10 mouse cellular contexts compared by ENCODE assay signal in the genomic region with DNA sequence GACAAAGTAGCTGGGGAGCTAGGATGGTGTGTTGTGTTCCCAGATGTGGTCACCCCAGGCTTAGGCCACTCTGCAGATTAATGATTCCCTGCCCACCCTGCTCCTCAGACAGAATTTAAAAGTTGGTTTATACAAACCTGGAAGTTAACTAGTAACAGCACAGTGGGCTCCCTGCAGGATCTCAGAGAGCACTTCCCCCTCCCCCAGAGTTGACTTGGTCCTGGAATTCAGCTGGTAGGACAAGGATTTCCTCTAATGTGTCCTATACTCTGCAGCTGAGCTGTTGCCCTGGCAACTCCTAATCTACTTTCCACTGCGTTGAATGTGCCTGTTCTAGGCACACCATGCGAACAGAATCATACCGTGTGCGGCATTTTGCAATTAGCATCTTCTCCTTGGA. TPM values are rescaled to one million over a fixed set of nuclear protein-coding genes. Genes with fewer than 3 reads are reported as not detected.
DNase-seq lines count a peak whose midpoint lies in the region; ATAC-seq and TF ChIP-seq lines count a peak whose summit lies in the region.
"Had no signal": no experiment of that assay in that cellular context is flagged by ENCODE, and none has a peak within 500 bp of the region (broad histone marks: within the 10 kb centered on the region; RNA-seq: fewer than 3 reads in every experiment).

No protein-coding gene starts in this region.

- no peak for DNase-seq in lung, postnatal 36 days
- no peak for DNase-seq in forebrain, postnatal 0 days
- peak; percentile 64 to 84 for DNase-seq in kidney, postnatal 25 days
- DNase-seq in gastrocnemius, postnatal 14 days, result no peak
- no peak for DNase-seq in gastrocnemius, adult 2 months
- DNase-seq: gastrocnemius, postnatal 36 days; right cerebral cortex, postnatal 14 days had no signal

- intact Hi-C loops in gastrocnemius, postnatal 14 days (cut with DNase I; ENCODE audit: low total_unique reads), result no loop called here
- intact Hi-C loops in gastrocnemius, adult 2 months (cut with DNase I), result no loop called here

- 0 out of 2 replicates have a peak, but pooled peaks cover 3% of the 10 kb centered on the region for H3K36me3 ChIP-seq in lung, embryonic 16.5 days (ENCODE audit: control insufficient read depth, insufficient read depth, low read length)
- no peaks in the 10 kb centered on the region for H3K36me3 ChIP-seq in forebrain, postnatal 0 days (ENCODE audit: insufficient read depth)
- H3K36me3 ChIP-seq: lung, embryonic 15.5 days had no signal

- H3K27ac ChIP-seq in lung, embryonic 16.5 days (ENCODE audit: low read length), result no peak overlapping the region
- no peak overlapping the region for H3K27ac ChIP-seq in forebrain, postnatal 0 days (ENCODE audit: low read depth, low read length)
- H3K27ac ChIP-seq in gastrocnemius, adult 2 months, result no peak overlapping the region
- H3K27ac ChIP-seq: lung, embryonic 15.5 days had no signal

- no peaks in the 10 kb centered on the region for H3K27me3 ChIP-seq in lung, embryonic 16.5 days (ENCODE audit: control insufficient read depth, insufficient read depth, low read depth, low read length)
- H3K27me3 ChIP-seq in forebrain, postnatal 0 days (ENCODE audit: insufficient read depth, low read length), result no peaks in the 10 kb centered on the region
- H3K27me3 ChIP-seq: lung, embryonic 15.5 days had no signal

- ATAC-seq in lung, embryonic 16.5 days (ENCODE audit: low read depth), result peak; percentile 43; the same call in 1 of the 2 replicates
- ATAC-seq in forebrain, postnatal 0 days, result peak; percentile 69
- ATAC-seq in monocyte, adult 5-6 weeks (replicated peaks; ENCODE audit: insufficient number of reproducible peaks, low FRiP score, low TSS enrichment, poor library complexity, severe bottlenecking), result no peak

- no peak for TF ChIP-seq CTCF in forebrain, postnatal 0 days (IDR thresholded peaks at IDR 0.05; ENCODE audit: low read depth)
- no peak for TF ChIP-seq CTCF in gastrocnemius, adult 2 months (IDR thresholded peaks at IDR 0.05)

- no peak overlapping the region for H3K4me3 ChIP-seq in lung, embryonic 16.5 days (ENCODE audit: low read length)
- H3K4me3 ChIP-seq in forebrain, postnatal 0 days (ENCODE audit: low read depth, low read length), result no peak overlapping the region
- H3K4me3 ChIP-seq in gastrocnemius, adult 2 months, result no peak overlapping the region
- H3K4me3 ChIP-seq: lung, embryonic 15.5 days had no signal

- WGBS in lung, embryonic 16.5 days, result 42% methylated on average over 4 of the region's 4 CpGs
- WGBS in forebrain, postnatal 0 days, result 14% methylated on average over 4 of the region's 4 CpGs

- no peaks in the 10 kb centered on the region for H3K9me3 ChIP-seq in lung, embryonic 16.5 days (ENCODE audit: control insufficient read depth, low read length)
- no peaks in the 10 kb centered on the region for H3K9me3 ChIP-seq in forebrain, postnatal 0 days (ENCODE audit: low read length)
- H3K9me3 ChIP-seq: lung, embryonic 15.5 days had no signal

- no peaks in the 10 kb centered on the region for H3K4me1 ChIP-seq in lung, embryonic 16.5 days (replicated peaks; ENCODE audit: control insufficient read depth, insufficient read depth, low read length)
- H3K4me1 ChIP-seq in forebrain, postnatal 0 days (ENCODE audit: insufficient read depth), result peaks cover 2% of the 10 kb centered on the region; the same call in 1 of the 2 replicates

- no peak overlapping the region for H3K9ac ChIP-seq in lung, embryonic 16.5 days (ENCODE audit: low read length)
- no peak overlapping the region for H3K9ac ChIP-seq in forebrain, postnatal 0 days
- H3K9ac ChIP-seq: lung, embryonic 15.5 days had no signal

- H3K4me2 ChIP-seq in lung, embryonic 16.5 days (ENCODE audit: low read depth, low read length), result no peak overlapping the region
- no peak overlapping the region for H3K4me2 ChIP-seq in forebrain, postnatal 0 days (ENCODE audit: low read depth)
- H3K4me2 ChIP-seq: lung, embryonic 15.5 days had no signal

RNA-seq across cellular contexts. Expression of a gene that starts 30.8 kb away (rescaled TPM):
- polyA plus RNA-seq in lung, embryonic 16.5 days (2015; fragmentation: Nextera tagmentation; extraction: Ambion mirVana), result 17.9 and 19.4 TPM in 2 replicates
- total RNA-seq in forebrain, postnatal 0 days (2014; rRNA removed), result 28.1 and 43.6 TPM in 2 replicates
- 10.7 and 17.3 TPM in 2 replicates for polyA plus RNA-seq in forebrain, postnatal 0 days (2015; fragmentation: Nextera tagmentation; extraction: Ambion mirVana)
- total RNA-seq in gastrocnemius, postnatal 14 days (2021), result 10 to 100 TPM in 1 of 2 experiments, 1 to 10 TPM in 1; 8.4 to 15.3 TPM
- 207 to 305 TPM (median 214 TPM) in 3 replicates for total RNA-seq in monocyte, adult 5-6 weeks (2017)
- 1 to 10 TPM; 3.8 to 4.3 TPM for total RNA-seq in gastrocnemius, adult 2 months (2021)

Comparison
In these comparisons a context has a peak if more than half of its experiments do, and no peak if none do; other contexts are left out.
1. DNase-seq: peak in kidney, postnatal 25 days (2 of 2); none in lung, postnatal 36 days (single experiment), forebrain, postnatal 0 days (single experiment), gastrocnemius, postnatal 14 days (single experiment) and gastrocnemius, adult 2 months (single experiment).